Mouse (Mus musculus): ENCODE measurements around the gene Myo1e. TPM values are rescaled to one million over a fixed set of nuclear protein-coding genes. Genes with fewer than 3 reads are reported as not detected.

Myo1e gene
- total and polyA plus RNA-seq, 2 experiments from 2014 or later: 3.6 to 6.2 TPM

DNA sequence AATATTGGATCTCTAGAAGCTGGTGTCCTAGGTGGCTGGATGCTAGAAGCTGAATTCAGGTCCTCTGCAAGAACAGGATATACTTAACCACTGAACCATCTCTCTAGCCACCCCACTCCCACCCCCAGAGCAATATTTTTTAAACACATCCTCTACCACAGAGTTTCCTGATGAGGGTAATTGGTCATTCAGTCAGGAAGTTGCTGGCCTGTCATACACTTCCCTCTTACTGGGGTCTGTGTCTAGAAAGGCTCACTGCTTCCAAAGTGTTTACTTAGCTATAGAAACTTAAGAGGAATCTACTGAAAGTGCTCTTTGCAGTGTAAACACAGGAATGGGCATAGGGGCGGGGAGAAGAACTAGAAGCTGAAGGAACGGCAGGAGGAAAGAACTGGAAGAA, 30.4 kb downstream of the Myo1e start:
- no peaks in the 10 kb centered on the region for H3K36me3 ChIP-seq (ENCODE audit: insufficient read depth)
- 71% methylated on average over 2 of the region's 2 CpGs for WGBS
- no peak for ATAC-seq

DNA sequence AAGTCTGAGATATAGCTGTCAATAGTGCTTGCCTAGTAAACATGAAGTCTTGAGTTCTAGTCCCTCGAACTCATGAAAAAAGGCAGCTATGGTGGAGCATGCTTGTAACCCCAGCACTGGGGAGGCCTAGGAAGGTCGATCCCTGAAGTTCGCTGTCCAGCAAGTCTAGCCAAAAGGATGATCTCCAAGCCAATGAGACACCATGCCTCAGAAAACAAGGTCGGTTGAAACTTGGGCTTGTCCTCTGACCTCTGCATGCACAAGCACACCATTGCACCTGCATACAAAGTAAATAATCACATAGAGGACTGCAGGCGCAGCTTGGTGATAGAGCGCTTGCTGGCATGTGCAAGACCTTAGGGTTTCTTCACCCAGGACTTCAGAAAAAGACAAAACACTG, 31.2 kb downstream of the Myo1e start:
- Histone ChIP-seq H3K4me1 (ENCODE audit: insufficient read depth) (no peaks in the 10 kb centered on the region), H3K4me3 (ENCODE audit: low read depth, low read length) (no peak overlapping the region), H3K36me3 (ENCODE audit: insufficient read depth) (no peaks in the 10 kb centered on the region), H3K27ac (ENCODE audit: low read depth, low read length) (no peak overlapping the region), H3K4me2 (ENCODE audit: low read depth) (no peak overlapping the region), H3K9ac (no peak overlapping the region), H3K9me3 (ENCODE audit: low read length) (no peaks in the 10 kb centered on the region), H3K27me3 (ENCODE audit: insufficient read depth, low read length) (no peaks in the 10 kb centered on the region)
- TF ChIP-seq CTCF (IDR thresholded peaks at IDR 0.05; ENCODE audit: low read depth): no peak
- WGBS: 95% methylated on average over 6 of the region's 6 CpGs
- DNase-seq (no peak), ATAC-seq (no peak)

More for the DNA sequence above, 30.4 kb downstream of the Myo1e start:
- Histone ChIP-seq H3K4me3 (ENCODE audit: low read depth, low read length) (no peak overlapping the region), H3K4me1 (ENCODE audit: insufficient read depth) (no peaks in the 10 kb centered on the region), H3K4me2 (ENCODE audit: low read depth) (no peak overlapping the region), H3K9ac (no peak overlapping the region), H3K27me3 (ENCODE audit: insufficient read depth, low read length) (no peaks in the 10 kb centered on the region), H3K9me3 (ENCODE audit: low read length) (no peaks in the 10 kb centered on the region), H3K27ac (ENCODE audit: low read depth, low read length) (no peak overlapping the region)
- no peak for DNase-seq
- TF ChIP-seq CTCF (IDR thresholded peaks at IDR 0.05; ENCODE audit: low read depth): no peak

DNA sequence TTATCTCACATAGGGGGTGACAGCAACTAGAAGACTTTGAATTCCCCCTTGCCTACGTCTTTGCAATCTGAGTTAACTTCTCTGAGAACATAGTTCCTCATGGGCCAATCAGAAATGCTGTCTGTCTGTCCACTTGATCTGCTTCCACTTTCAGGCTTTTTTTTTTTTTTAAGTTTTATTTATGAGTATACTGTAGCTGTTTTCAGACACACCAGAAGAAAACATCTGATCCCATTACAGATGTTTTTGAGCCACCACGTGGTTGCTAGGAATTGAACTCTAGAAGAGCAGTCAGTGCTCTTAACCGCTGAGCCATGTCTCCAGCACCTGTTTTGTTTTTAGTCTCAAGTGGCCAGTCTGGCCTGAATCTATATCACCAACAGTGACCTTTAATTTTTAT, 32.1 kb downstream of the Myo1e start:
- no peak overlapping the region for H3K4me2 ChIP-seq (ENCODE audit: low read depth)
- H3K27me3 ChIP-seq (ENCODE audit: insufficient read depth, low read length): no peaks in the 10 kb centered on the region
- H3K36me3 ChIP-seq (ENCODE audit: insufficient read depth): no peaks in the 10 kb centered on the region
- no peak for ATAC-seq
- no peak for TF ChIP-seq CTCF (IDR thresholded peaks at IDR 0.05; ENCODE audit: low read depth)
- WGBS: 90% methylated on average over 3 of the region's 3 CpGs
- no peak overlapping the region for H3K9ac ChIP-seq
- H3K27ac ChIP-seq (ENCODE audit: low read depth, low read length): no peak overlapping the region
- no peak overlapping the region for H3K4me3 ChIP-seq (ENCODE audit: low read depth, low read length)
- H3K4me1 ChIP-seq (ENCODE audit: insufficient read depth): no peaks in the 10 kb centered on the region
- no peak for DNase-seq
- no peaks in the 10 kb centered on the region for H3K9me3 ChIP-seq (ENCODE audit: low read length)

DNA sequence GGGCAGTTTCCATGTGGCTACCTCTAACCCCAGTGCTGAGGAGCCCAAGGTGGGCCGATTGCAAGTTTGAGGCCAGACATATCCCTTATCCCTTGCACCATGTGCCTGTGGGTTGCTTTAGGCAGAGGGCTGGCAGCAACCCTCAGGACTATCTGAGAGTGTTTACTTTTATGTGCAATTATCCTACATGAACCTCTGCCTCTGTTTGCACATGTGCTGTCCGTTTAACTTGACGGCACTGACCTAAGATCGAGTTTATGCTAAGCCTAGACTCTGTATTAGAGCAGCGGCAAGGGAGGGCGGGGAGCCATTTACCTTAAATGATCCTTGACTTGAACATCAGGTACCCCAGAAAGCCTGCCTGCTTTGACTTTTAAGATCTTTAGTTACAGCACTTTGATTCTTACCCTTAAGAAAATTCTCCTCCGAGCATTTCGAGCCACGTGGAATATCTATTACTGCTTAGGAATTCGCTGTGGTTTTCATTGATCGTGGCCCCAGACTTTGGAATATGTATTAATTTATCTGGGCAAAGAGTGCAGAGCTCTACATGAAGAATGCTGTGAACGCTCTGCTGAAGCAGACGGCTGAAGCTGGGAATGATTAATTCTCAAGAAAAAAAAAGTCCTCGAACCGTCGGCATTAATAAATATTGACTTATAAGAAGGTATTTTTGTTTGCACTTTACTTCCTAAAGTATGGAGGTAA, 33.7 kb downstream of the Myo1e start:
- no peak for DNase-seq
- no peak for TF ChIP-seq CTCF (IDR thresholded peaks at IDR 0.05; ENCODE audit: low read depth)
- Histone ChIP-seq H3K4me2 (ENCODE audit: low read depth) (no peak overlapping the region), H3K4me3 (ENCODE audit: low read depth, low read length) (no peak overlapping the region), H3K9ac (no peak overlapping the region), H3K4me1 (ENCODE audit: insufficient read depth) (no peaks in the 10 kb centered on the region), H3K27ac (ENCODE audit: low read depth, low read length) (no peak overlapping the region), H3K9me3 (ENCODE audit: low read length) (no peaks in the 10 kb centered on the region), H3K27me3 (ENCODE audit: insufficient read depth, low read length) (no peaks in the 10 kb centered on the region), H3K36me3 (ENCODE audit: insufficient read depth) (no peaks in the 10 kb centered on the region)
- ATAC-seq: no peak
- 88% methylated on average over 16 of the region's 16 CpGs for WGBS

DNA sequence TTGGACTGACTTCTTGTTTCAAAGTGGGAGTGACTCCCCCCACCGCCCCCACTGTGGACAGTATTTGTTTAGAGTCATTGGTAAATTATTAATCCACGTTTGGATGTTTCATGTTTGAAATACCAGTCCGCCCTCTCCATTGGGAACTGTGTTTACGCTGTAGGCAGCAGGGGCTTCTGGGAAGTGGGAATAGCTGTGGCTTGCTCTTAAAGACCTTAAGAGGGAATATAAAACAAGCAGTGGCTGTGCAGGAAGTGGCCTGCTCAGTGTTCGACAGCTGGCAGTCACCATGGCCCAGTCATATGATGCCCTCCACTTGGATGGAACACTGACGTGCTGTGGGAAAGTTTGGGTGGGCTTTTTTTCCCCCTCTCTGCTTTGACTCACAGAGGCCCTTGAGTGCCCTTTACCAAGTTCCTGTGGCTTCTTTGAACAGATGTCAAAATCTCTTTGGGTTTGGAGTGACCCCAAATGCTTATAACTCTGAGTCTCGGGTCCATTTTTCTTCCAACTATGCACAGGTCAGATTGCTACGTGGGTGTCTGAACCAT, 34.3 kb downstream of the Myo1e start:
- Histone ChIP-seq H3K9ac (no peak overlapping the region), H3K27ac (ENCODE audit: low read depth, low read length) (no peak overlapping the region), H3K9me3 (ENCODE audit: low read length) (no peaks in the 10 kb centered on the region), H3K4me3 (ENCODE audit: low read depth, low read length) (no peak overlapping the region), H3K4me2 (ENCODE audit: low read depth) (no peak overlapping the region), H3K27me3 (ENCODE audit: insufficient read depth, low read length) (no peaks in the 10 kb centered on the region), H3K36me3 (ENCODE audit: insufficient read depth) (no peaks in the 10 kb centered on the region), H3K4me1 (ENCODE audit: insufficient read depth) (no peaks in the 10 kb centered on the region)
- WGBS: 77% methylated on average over 8 of the region's 8 CpGs
- DNase-seq: no peak
- no peak for TF ChIP-seq CTCF (IDR thresholded peaks at IDR 0.05; ENCODE audit: low read depth)
- ATAC-seq: no peak

DNA sequence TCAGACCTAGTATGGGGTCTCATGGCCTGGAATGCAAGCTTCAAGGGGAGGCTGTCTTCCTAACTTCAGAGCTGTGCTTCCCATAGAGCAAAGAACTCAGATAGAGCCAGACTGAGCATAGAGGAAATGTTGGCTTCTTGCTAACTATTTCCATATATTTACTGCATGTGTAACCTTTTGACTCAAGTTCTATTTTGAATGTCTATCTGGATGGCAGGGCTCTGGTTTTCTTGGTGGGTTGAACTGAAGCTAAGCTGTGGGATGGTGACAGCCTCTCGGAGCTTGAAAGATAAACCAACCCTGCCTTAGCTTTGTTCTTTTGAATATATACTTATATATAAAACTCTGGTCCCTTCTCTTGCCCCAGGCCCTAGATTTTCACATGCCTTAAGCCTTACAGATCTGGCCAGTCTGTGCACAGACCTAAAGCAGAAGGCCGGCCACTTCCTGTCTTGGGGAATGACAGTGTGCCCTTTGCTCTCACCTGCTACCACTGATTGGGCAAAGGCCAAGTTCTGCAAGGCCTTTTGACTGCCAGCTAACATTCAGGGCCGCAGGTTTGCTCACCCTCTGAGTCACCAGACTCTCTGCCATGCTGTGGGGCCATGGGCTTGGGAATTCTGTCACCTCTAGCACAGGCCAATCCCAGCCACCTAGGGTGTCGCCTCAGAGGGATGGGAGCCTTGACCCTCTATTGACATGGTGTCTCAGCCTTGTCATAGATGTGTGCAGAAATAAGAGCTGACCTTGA, 35.1 kb downstream of the Myo1e start:
- Histone ChIP-seq H3K27me3 (ENCODE audit: insufficient read depth, low read length) (no peaks in the 10 kb centered on the region), H3K4me1 (ENCODE audit: insufficient read depth) (no peaks in the 10 kb centered on the region), H3K27ac (ENCODE audit: low read depth, low read length) (no peak overlapping the region), H3K36me3 (ENCODE audit: insufficient read depth) (no peaks in the 10 kb centered on the region), H3K9ac (no peak overlapping the region), H3K9me3 (ENCODE audit: low read length) (no peaks in the 10 kb centered on the region), H3K4me3 (ENCODE audit: low read depth, low read length) (no peak overlapping the region), H3K4me2 (ENCODE audit: low read depth) (no peak overlapping the region)
- WGBS: 89% methylated on average over 4 of the region's 4 CpGs
- ATAC-seq (no peak), DNase-seq (no peak)
- no peak for TF ChIP-seq CTCF (IDR thresholded peaks at IDR 0.05; ENCODE audit: low read depth)

DNA sequence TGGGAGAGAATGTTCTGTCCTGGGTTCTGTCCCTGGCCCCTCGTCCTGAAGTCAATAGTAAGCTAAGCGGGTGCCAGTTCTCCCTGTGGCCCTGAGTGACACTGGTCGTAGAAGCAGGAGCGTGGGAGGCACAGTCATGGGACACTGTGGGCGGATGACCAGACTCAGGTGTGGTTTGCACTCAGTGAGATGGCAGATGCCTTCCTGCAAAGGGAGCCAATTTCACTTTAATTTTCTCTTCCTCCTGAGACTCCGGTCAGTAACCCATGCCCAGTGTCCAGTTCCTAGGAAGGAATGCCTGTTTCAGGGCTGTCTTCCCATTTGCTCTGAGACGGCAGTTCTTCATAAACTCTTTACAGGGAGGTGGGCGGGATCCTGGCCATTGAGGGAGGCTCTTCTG, 36.1 kb downstream of the Myo1e start:
- WGBS: 86% methylated on average over 8 of the region's 8 CpGs

More for the DNA sequence above, 36.1 kb downstream of the Myo1e start:
- H3K4me2 ChIP-seq (ENCODE audit: low read depth): no peak overlapping the region
- ATAC-seq: no peak
- H3K36me3 ChIP-seq (ENCODE audit: insufficient read depth): no peaks in the 10 kb centered on the region
- DNase-seq: no peak
- H3K4me3 ChIP-seq (ENCODE audit: low read depth, low read length): no peak overlapping the region
- no peaks in the 10 kb centered on the region for H3K27me3 ChIP-seq (ENCODE audit: insufficient read depth, low read length)
- no peak for TF ChIP-seq CTCF (IDR thresholded peaks at IDR 0.05; ENCODE audit: low read depth)
- H3K4me1 ChIP-seq (ENCODE audit: insufficient read depth): no peaks in the 10 kb centered on the region
- no peaks in the 10 kb centered on the region for H3K9me3 ChIP-seq (ENCODE audit: low read length)
- H3K9ac ChIP-seq: no peak overlapping the region
- H3K27ac ChIP-seq (ENCODE audit: low read depth, low read length): no peak overlapping the region

All from forebrain, postnatal 0 days (tissue).